Mouse (Mus musculus) layer of hippocampus, postnatal 25 days (tissue): ENCODE measurements at regions not wholly inside any gene's neighbourhood (a gene's known extent, or its start where the extent isn't known, plus 50 kb on each side); places are given as distances from the start of the nearest gene placed in this dataset.

Experiments used
- DNase-seq, 2 experiments: peaks; one replicate each; pipeline ENCODE4 v3.0.0; 2022; ENCODE audit warnings: mixed read lengths in 2 of 2, low spot score in 1 of 2; ENCODE audit errors: extremely low spot score in 1 of 2
- microRNA-seq, 2 experiments: library from miRNA; unstranded; fragments of <30 nt; microRNA quantifications; one replicate each; pipeline ENCODE4 v1.2.0; 2021

GRCm38 (mm10) chr8:96680416-96681027, 792.2 kb upstream of the Got2 start:
- peak; percentile 18 to 30 for DNase-seq

- DNase-seq: no peak
These were observed 791.2 kb upstream of the Got2 start for GRCm38 (mm10) chr8:96679510-96679909.

- no peak for DNase-seq
These were observed 786.4 kb upstream of the Got2 start for GRCm38 (mm10) chr8:96674703-96675102.

DNA sequence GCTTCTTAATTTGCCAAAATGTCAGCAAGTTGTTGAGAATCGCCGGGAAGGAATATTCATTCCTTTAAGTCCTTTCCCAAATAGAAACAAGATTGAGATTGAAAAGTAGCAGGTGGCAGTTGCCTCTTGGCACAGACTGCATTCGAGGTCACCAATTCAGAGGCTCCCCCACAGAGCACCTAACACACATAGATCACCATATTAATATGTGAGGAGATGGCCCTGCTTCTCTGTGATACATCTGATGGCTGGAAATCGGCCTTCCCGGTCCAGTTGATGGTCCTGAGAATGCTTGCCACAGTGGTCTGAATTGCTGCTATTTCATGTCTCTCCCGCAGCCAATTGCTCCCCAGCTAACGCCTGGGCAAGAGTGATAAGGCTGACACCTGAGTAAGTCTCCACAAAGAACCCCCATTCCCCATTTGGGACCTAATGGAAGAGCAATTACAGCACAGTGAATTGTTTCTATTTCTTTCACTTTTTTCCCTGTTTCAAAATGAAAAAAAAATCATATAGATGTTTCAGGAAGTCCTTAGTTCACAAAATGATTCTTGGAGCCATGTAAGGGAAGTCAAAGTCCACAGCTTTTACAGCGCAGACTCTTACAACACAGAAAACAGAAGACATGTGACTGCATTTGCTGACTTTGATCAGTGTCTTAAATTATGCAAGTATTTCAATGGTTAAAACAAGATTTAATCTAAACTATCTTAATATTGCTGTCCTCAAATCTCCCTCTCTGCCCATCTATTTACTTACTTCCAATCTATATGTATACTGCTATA, 768.3 kb upstream of the Got2 start:
- DNase-seq: no peak

- no peak for DNase-seq
These were observed 759.4 kb upstream of the Got2 start for GRCm38 (mm10) chr8:96647743-96648142.

Small RNA genes in the stretch of these regions (microRNA-seq; reads per million reads assigned to microRNA genes)
- gene Gm24132: 0 reads per million in 2 experiments
